Mouse (Mus musculus): Measurements from ENCODE around the gene Ccdc102a.

DNA sequence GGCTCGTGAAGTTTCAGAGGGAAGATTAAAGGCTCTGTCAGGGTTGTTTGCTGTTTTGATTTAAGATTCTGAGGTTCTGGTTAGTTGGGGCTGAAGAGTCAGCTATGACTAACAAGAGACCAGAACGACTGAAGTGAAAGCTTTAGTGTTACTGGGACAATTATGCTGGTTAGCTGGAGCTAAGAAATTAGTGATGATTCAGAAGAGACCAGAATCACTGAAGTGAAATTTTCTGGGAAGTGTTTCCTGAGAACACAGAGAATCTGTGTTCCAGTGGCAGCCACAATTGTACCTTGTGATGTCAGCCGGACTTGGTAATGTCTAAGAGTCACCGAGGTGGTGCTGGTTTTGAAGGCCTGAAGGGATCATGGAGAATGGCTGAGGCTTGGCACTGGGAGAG, 37.2 kb downstream of the Ccdc102a start:
- TF ChIP-seq POLR2A (IDR thresholded peaks at IDR 0.05; ENCODE audit: insufficient read depth, low read length) (no peak), CTCF (IDR thresholded peaks at IDR 0.05; ENCODE audit: low read depth, low read length) (no peak)

Data from ES-Bruce4 (cell line).